Mouse (Mus musculus): ENCODE results near the gene Bad. TPM values are rescaled to one million over a fixed set of nuclear protein-coding genes. Genes with fewer than 3 reads are reported as not detected.

Gene Bad
- polyA plus RNA-seq (2017; shearing (Covaris generic)) = 43.9 TPM

DNA sequence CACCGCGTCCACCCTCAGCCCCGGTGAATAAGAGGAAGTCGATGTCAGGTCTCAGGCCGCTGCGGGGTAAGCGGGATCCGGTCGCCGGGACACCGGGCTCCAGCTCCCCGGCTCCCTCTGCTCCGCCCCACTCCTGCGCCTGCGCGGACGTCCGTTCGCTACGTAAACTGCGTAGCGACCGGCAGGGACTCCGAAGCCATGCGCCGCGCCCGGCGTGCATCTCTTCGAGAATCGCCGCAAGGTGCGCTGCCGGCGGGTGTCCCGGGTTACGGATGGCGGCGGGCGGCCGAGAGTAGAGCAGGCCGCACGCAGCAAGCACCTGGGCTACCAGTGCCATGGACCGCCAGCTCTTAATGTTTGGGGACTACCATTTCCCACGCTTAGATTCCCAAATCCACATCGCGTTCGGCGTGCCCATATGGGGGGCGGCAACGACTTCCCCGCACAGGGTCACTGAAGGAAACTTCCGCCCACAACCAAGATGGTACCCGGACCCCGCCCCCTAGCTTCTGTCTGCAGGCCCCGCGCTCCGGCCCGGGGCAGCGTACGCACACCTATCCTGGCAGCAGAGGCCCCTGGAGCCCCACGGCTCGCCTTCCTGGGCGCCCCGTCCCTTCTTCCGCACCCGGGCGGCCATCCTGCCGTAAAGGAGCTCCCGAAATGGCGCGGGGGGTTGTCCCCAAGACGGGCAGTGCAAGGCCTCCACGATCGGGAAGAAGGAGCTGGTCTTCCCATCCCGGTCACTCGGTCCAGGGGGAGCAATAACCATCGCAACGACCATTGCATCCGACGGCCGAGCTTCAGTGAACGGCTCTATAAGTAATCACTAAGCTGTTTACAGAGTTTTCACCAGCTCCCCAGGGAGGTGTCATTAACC lies at the start of gene Bad:
Bad (plus strand) TSS at position 490 of the 877 bp plus-strand sequence.

DNA sequence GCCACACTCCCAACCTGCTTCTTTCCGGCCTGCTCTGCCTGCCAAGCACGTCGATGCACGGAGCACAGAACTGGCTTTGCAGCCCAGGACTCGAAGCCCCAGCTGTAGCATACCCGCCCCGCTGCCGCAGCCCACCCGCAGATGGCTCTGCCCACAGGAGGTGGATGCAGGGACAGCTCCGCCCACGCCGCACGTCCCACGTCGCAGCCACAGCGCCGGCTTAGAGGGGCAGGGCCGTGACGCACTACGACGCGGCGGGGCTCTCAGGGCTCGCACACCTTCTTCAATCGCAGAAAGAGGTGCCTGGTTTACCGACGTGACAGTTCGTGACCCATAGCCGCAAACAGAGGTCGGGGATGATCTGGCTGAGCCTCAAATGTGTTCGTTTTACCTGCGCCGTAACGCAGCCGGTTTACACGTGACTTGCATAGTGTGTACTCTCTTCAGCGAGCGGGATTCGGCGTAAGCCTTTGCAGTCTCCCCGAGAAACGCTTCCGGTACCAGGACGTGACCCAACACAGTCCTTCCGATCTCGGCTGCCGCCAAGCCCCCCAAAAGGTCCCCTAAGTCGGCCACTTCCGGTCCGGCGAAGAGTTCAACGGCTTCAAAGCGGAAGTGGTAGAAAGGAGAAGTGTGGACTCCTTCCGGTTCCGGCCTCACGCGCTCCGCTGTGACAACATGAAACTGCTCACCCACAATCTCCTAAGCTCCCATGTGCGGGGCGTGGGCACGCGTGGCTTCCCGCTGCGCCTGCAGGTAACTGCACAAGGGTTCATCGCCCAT lies 32.0 kb upstream of the Bad start, which contains the start of the genes Trmt112 and Prdx5:
Trmt112 (plus strand) TSS at position 192 of the 783 bp plus-strand sequence.
Prdx5 (minus strand) TSS at position 600 of the 783 bp plus-strand sequence.

DNA sequence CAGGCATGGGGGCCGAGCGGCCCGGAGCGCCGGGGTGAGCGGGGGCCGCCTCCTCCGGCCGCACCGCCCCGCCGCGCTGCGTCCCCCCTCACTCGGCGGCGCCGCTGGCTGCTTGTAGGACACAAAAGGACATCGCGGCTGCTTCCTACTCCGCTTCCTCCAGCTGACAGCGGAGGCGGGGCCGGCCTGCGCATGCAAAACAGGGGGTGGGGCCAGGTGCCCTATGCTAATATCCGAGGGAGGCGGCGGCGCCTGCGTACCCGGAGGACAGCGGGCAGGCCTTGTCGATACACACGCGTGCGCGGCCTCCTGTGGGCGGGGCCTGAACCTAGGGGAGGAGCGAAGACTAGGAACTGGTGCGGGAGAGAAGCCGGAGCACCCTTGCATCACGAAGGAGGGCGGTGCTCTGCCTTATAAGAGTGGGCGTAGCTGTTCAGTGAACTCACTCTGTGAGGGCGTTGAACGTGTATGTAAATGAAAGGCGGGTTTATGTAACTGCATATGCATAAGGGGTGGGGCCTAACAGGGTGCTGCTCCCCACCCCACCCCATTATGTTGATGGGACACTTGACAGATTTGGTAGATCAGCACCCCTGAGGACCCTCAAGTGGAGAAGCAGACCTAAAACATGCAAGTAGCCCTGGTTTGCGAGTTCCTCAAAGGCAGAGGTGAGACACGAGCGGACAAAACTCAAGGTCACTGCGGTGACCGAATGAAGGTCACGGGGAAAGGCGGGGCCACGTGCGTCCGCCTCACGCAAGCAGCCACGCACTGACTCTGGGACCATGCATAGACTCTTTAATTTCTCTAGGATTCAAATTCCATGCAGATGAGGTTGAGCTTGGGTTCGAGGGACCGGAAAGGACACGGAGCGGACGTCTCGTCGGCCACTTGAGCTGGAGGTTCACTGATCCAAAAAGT lies 19.8 kb upstream of the Bad start, which contains the start of gene Esrra:
Esrra (minus strand) TSS at position 167 of the 921 bp plus-strand sequence.

DNA sequence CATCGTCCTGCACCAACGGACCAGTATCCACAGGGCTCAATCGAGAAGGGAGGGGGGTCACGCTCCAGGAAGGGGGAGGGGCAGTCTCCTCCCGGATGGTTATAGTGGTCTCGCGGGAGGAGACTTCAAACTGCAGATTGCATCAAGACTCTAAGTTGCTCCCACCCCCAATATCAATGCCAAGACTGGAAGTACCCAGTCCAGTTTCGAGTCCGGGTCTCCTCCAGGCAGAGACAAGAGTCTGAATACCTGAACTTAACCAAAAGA lies 16.4 kb upstream of the Bad start, which contains the start of gene Catsperz:
Catsperz (minus strand) TSS at position 74 of the 267 bp plus-strand sequence.

DNA sequence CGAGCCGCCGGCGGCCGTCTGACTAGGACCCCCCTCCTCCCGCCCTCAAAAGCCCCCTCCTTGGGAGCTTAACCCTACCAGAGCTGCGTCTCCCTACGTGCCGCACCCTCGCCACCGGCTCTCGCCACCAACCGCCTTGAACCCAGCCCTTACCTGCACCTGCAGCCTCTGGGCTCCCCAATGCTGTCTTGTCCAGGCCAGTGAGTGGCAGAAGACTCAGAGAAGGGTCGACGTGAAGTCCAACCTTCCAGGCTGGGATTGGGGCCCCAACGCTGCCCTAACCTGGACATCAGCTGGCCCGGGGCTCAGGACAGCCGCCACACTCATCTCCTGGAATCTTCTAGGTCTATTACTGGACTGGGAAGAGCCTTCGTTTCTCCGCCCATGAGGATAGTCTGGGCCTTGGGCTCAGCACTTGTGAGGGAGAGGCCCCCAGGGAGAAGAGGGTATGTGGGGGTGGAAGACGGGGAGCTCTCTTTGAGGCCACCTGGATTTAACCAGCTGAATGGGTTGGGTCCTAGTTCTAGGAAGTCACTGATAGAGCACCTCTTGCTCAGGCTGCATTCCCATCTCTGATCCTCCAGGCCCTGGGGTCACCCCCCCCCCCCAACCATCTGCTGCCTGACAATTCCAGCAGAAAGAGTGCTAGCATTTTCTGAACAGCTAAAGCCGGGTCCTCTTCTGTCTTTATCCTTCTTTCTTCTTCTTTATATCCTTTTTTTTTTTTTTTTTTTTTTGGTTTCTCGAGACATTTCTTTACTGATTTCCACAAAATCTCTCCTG lies 7.3 kb upstream of the Bad start, which contains the start of gene Kcnk4:
Kcnk4 (minus strand) TSS at position 321 of the 783 bp plus-strand sequence.

DNA sequence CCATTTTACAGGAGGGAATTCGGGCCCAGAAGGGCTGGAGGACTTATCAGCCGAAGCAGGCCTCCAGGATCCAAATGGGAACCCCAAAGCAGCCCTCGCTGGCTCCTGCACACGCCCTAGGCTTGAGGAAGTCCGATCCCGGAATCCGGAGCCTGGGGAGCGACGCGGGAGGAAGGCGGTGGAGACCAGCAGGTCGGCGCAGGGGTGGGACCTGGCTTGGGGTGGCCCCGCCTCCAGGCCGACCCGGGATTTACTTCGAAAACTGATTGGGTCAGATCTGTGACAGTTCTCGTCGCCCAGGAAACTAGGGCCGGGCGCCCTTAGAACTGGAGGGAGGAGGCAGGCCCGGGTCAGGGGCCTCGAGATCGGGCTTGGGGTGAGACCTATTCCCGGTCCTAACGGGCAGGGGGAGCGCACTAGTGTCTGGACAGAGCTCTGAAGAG lies 609 bp downstream of the Bad start, which contains the start of gene Gpr137:
Gpr137 (minus strand) TSS at position 232 of the 443 bp plus-strand sequence.

DNA sequence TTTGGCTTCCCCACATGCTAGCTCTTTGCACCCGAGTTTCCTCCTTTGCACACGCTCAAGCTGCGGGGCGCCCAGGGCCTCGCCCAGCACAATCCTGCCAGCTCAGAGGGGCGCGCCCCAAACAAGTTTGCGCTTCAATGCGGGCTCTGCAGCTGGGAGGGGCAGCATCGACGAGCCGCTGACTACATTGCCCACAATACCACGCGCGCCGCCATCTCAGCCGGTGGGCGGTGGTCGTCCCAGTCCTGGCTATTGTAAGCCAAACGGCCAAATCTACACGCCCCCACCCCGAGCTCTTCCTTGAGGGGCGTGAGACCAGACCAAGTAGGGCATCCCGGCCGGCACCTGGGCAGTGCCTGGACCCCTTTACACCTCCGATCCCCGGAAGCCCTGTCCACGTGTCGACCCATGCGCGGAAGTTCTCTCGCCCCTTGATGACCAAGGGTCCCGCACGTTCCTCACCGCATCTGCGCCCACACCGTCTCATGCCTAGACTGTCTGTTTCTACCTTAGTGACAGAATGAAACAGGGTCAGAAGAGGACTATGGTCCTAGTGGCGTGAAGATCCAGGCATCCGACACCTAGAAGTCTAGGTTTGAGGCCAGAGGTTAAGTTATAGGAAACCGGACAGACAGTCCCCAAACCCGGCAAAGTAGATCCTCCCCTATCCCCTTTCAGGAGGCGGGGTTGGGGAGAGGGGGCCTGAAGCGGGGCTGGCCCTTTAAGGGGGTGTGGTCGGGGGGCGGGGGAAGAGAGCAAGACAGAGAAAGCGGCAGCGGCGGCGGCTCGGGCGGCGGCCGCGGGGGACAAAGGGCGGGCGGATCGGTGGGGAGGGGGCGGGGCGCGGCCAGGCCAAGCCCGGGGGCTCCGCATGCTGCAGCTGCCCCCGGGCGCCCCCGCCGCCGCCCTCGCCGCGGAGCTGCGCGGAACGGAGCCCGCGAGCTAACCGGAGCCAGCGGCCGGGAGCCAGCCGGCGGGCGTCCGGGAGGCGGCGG lies 32.8 kb downstream of the Bad start, which contains the start of gene Ppp1r14b:
Ppp1r14b (plus strand) TSS at position 758 of the 995 bp plus-strand sequence.

DNA sequence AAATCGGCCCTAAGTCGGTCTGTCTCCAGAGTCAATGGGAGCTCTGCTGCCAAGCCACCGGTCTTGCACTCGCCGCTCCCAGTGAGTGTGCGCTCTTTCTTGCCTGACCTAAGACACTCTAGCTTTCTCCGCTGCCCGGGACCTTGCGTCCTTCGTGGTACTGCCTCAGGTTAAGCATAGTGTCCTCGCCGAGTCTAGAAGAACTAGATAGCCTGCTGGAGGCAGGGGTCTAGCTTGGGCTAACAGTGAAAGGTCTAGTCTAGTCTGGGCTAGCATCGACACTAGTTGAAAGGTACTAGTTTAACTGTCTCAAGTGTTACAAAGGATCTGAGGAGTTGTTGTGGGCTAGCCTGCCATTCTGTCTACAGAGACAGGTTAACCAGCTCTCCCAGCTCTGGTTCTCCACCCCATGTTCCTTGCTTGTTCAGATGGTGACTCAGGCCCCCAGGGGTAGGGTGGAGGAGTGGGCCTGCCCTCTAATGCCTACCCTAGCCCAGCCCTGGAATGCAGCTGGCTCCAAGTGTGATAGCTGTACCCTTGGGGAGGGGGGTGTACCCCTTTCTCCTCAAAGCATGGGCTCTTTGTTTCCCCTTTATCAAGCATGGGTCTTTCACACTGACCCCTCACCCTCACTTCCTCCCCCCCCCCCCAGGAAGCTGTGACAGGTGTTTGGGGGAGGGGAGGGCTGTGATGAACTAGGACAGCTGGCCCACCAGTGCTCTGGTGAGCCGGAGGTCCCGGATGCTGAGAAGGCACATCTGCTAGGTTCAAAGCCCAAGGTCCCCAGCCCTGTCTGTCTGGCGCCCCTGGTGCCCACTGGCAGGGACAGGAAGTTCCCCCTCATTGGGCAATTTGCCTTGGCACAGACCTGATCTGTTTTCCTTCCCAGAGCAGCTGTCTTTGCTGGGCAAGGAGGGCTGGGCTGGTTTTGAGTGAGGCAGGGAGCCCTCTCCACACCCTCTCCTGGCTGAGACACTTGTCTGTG lies 34.2 kb downstream of the Bad start, which contains the start of gene Plcb3:
Plcb3 (minus strand) TSS at position 934 of the 985 bp plus-strand sequence.

DNA sequence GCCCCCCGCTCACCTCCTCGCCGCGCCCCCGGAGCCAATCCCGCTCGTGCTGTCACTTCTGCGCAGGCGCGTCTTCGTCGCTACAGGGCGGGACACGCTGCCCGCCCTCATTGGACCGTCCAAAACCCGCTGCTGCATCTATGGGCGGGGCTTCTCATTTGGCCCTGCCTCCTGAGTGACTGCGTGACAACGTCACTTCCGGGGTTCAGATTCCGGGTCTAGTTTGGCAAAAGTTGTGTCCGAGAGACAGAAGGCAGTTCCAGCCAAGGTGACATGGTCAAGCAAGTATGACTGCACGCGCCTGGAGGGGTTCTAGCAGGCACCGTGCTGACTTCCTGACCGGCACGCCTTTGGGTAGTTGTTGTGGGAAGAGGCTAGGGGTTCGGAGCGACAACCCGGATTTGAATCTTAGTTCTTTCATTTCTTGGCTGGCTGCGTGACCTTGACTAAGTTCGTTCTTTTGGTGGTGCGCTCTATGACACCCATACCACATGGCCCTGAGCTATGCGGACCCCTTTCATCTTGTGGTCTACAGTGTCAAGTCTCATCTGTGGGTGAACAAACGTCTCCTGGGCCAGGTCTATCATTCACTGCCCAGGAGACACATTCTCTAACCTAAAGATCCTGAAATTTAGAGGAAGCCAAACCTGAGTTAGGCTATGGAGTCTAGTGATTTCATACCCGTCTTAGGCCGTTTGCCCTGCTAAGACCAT lies 38.9 kb downstream of the Bad start, which contains the start of gene Fkbp2:
Fkbp2 (minus strand) TSS at position 121 of the 713 bp plus-strand sequence.

DNA sequence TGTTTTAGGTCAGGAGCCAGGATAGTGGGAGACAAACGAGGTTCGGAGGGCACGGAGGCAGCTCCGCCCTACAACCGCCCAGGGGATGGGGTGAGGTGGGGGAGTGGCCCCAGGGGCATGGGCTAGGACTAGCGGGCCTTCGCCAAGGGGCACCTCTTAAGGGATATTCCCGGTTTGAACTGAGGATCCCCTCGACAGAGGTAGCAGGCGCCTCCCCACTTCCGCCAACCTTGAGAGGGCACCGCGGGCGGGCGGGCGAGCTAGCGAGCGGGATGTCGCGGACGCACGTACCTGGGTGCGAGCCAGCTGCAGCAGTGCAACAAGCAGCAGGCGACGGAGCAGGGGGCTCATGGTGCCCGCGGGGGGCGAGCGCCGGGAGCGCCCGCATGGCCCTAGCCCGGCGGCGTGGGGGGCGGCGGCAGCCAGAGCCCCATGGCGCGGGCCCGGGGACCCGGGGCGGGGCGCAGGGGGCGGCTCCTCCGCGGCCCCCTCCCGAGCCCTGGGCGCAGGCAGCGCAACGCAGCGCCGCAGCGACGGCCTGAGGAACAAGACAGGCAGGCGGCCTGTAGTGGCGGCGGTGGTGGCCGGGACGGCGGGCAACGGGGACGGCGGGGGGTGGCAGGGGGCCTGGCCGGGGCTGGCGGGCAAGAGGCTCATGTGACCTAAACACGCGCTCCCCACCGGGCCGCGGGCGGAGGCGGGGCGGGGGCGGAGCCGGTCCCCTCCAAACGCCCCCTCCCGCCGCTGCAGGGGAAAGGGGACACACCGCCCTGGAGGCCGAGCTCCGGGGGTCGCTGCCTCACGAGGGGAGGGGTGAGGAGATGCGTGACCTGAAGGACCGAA lies 45.6 kb downstream of the Bad start, which contains the start of gene Vegfb:
Vegfb (minus strand) TSS at position 591 of the 843 bp plus-strand sequence.

DNA sequence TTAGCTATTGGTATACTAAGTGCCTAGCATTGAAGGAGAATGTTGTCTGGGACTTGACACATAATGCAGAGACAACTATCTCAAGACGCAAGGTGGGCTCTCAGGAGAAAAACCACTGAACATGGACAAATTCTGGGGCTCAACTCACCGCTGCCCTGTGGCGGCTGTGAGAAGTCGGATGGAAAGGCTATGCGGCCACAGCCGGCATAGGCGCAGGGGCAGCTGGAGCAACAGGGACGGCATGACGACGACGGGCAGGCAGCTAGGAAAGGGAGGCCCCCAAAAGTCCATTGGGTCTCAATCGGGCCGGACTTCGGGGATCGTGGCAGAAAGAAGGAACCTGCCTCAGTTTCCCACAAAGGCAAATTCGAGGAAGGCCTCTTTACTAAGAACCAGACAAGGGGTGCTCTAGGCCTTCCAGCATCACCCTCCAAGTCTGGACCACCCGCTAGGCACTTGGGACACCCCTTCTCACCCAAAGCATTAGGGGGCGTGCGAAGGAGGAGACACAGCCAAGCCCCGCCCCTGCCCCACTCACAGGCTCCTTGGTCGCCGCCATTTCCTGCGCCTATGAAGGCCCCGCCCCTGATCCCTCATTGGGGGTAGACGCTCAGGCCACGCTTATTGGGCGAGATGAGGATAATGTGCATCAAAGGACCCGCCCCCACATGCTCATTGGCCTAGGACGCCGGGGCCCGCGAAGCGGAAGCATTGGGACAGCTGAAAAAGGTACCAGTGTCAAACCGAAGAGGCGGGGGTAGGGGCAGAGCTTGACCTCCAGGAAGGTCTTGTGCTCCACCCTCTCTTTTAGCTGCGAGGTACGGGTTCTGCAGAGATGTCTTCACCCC lies 50.6 kb downstream of the Bad start, which contains the start of gene Dnajc4:
Dnajc4 (minus strand) TSS at position 562 of the 848 bp plus-strand sequence.

DNA sequence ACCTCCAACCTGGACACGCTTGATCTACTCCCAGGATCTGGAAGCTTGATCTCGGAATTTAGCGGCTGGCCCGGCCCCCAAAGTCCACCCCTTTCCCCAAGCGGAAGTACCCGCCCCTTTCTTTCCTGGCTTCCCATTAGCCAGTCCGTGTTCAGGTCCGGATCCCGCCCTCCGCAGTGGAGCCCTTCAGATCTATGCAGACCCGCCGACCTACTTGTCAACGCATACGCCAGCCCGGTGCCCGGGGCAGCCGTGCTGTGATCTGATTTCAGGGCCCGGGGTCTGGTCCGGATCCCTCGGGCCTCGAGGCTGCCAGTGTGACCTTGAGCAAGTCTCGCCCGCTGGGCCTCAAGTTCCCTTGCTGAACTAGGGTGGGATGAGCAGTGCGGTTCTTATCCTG lies 54.3 kb downstream of the Bad start, which contains the start of the genes Nudt22 and Trpt1:
Nudt22 (minus strand) TSS at position 112 of the 400 bp plus-strand sequence.
Trpt1 (plus strand) TSS at position 126 of the 400 bp plus-strand sequence.

All from CD4-positive, CD25-positive, alpha-beta regulatory T cell, adult 9 weeks (primary cell).